Mouse (Mus musculus): ENCODE results near the gene Klrc1. TPM values are rescaled to one million over a fixed set of nuclear protein-coding genes. Genes with fewer than 3 reads are reported as not detected.

The Klrc1 gene
- polyA plus RNA-seq, 1 experiment from 2014 or later = not detected

DNA sequence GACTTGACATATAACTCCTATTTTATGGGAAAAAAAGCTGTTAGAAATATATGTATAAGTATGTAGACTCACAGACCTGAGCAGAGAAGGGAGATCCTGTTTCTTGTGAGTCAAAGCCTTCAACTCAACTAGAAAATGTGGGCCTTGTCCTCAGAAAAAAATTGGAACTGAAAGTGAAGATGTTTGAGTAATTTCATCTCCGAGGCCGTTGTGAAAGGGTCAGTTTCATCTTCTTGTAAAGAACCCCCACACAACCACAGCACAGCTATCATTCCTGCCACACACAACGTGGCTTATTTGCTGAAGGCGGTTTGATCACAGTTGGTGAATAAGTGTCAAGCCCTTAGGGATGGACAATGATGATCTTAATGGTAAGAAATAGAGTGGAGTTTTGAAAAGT is 55.0 kb downstream of the Klrc1 start, which contains the start of gene Klrk1:
TSS of gene Klrk1 (minus strand) at position 130 of the 400 bp plus-strand sequence.
- Histone ChIP-seq H3K4me3 (no peak within 1 kb of the TSS), H3K36me3 (no peaks in the 10 kb centered on the region), H3K4me1 (no peaks in the 10 kb centered on the region), H3K27ac (no peak within 1 kb of the TSS), H3K9ac (no peak within 1 kb of the TSS), H3K27me3 (no peaks in the 10 kb centered on the region), H3K9me3 (no peaks in the 10 kb centered on the region), H3K4me2 (no peak within 1 kb of the TSS)
- no peak for ATAC-seq (ENCODE audit: insufficient number of reproducible peaks, insufficient read depth, low FRiP score, low TSS enrichment, low read depth)
- 76% methylated on average over 4 of the region's 4 CpGs for WGBS

Small RNA genes lying within 50 kb of the gene (microRNA-seq; reads per million reads assigned to microRNA genes)
- not detected for gene Mir680-1

Other genes starting within 250 kb of the Klrc1 start
- gene Clec1a, start 227.0 kb downstream of the Klrc1 start, polyA plus RNA-seq (2015; fragmentation: Nextera tagmentation; extraction: Ambion mirVana) = 2.3 and 2.7 TPM in 2 replicates
- not detected in 2 replicates for gene Olr1, start 171.8 kb downstream of the Klrc1 start, polyA plus RNA-seq (2015; fragmentation: Nextera tagmentation; extraction: Ambion mirVana)
- not detected in 2 replicates for gene Tmem52b, start 166.4 kb downstream of the Klrc1 start, polyA plus RNA-seq (2015; fragmentation: Nextera tagmentation; extraction: Ambion mirVana)
- 50.5 and 55.2 TPM in 2 replicates for gene Gabarapl1, start 145.8 kb downstream of the Klrc1 start, polyA plus RNA-seq (2015; fragmentation: Nextera tagmentation; extraction: Ambion mirVana)
- gene Klre1, start 101.1 kb downstream of the Klrc1 start, polyA plus RNA-seq (2015; fragmentation: Nextera tagmentation; extraction: Ambion mirVana) = not detected in 2 replicates
- gene Klrd1, start 87.2 kb downstream of the Klrc1 start, polyA plus RNA-seq (2015; fragmentation: Nextera tagmentation; extraction: Ambion mirVana) = 0.30 TPM in 1 of 2 replicates, not detected in the other
- 0.08 and 0.15 TPM in 2 replicates for gene Klrk1, start 55.1 kb downstream of the Klrc1 start, polyA plus RNA-seq (2015; fragmentation: Nextera tagmentation; extraction: Ambion mirVana)
- not detected in 2 replicates for gene Klrc3, start 35.6 kb downstream of the Klrc1 start, polyA plus RNA-seq (2015; fragmentation: Nextera tagmentation; extraction: Ambion mirVana)
- not detected in 2 replicates for gene Klrc2, start 18.3 kb downstream of the Klrc1 start, polyA plus RNA-seq (2015; fragmentation: Nextera tagmentation; extraction: Ambion mirVana)
- not detected in 2 replicates for gene Klri1, start 38.2 kb upstream of the Klrc1 start, polyA plus RNA-seq (2015; fragmentation: Nextera tagmentation; extraction: Ambion mirVana)
- gene Klri2, start 61.5 kb upstream of the Klrc1 start, polyA plus RNA-seq (2015; fragmentation: Nextera tagmentation; extraction: Ambion mirVana) = not detected in 2 replicates
- gene Gm156, start 105.3 kb upstream of the Klrc1 start, polyA plus RNA-seq (2015; fragmentation: Nextera tagmentation; extraction: Ambion mirVana) = not detected in 2 replicates
- gene Gm17631, start 183.7 kb upstream of the Klrc1 start, polyA plus RNA-seq (2015; fragmentation: Nextera tagmentation; extraction: Ambion mirVana) = not detected in 2 replicates
- not detected in 2 replicates for gene Klra17, start 197.7 kb upstream of the Klrc1 start, polyA plus RNA-seq (2015; fragmentation: Nextera tagmentation; extraction: Ambion mirVana)
- not detected in 2 replicates for gene Klra5, start 238.7 kb upstream of the Klrc1 start, polyA plus RNA-seq (2015; fragmentation: Nextera tagmentation; extraction: Ambion mirVana)

Measured in embryonic facial prominence, embryonic 13.5 days (tissue).